Mouse (Mus musculus) limb, embryonic 12.5 days (tissue): ENCODE data around the gene Cyp2u1. TPM values are rescaled to one million over a fixed set of nuclear protein-coding genes. Genes with fewer than 3 reads are reported as not detected.
"Not testable (repeated sequence)": the region's sequence is repeated elsewhere in the genome, so short reads cannot be mapped to it uniquely, and the experiment has no call there.

Experiments used
- ATAC-seq: fragments of 200-750 bp; cut with Nextera tagmentation; 2 replicates; pipeline ENCODE4 v1.8.0; 2017; ENCODE audit warnings: low read depth, moderate TSS enrichment; ENCODE audit not compliant: insufficient number of reproducible peaks, insufficient read depth, low FRiP score, low TSS enrichment
- H3K27ac ChIP-seq: fragments of 300-500 bp; sonication (generic); 2 replicates; pipeline ENCODE4 v1.5.1; 2016; ENCODE audit warnings: mild to moderate bottlenecking, moderate library complexity
- H3K27me3 ChIP-seq: fragments of 300-500 bp; sonication (generic); 2 replicates; pipeline ENCODE4 v1.6.1; 2016; ENCODE audit warnings: mild to moderate bottlenecking, moderate library complexity
- H3K36me3 ChIP-seq: fragments of 300-500 bp; sonication (generic); 2 replicates; pipeline ENCODE4 v1.6.1; 2016; ENCODE audit warnings: mild to moderate bottlenecking, moderate library complexity
- H3K4me1 ChIP-seq: fragments of 300-500 bp; sonication (generic); replicated peaks from 2 replicates; pipeline ENCODE4 v1.6.1; 2016
- H3K4me2 ChIP-seq: fragments of 300-500 bp; sonication (generic); 2 replicates; pipeline ENCODE4 v1.6.1; 2016; ENCODE audit warnings: mild to moderate bottlenecking, moderate library complexity
- H3K4me3 ChIP-seq: fragments of 300-500 bp; sonication (generic); replicated peaks from 2 replicates; pipeline ENCODE4 v1.5.1; 2016; ENCODE audit warnings: mild to moderate bottlenecking
- H3K9ac ChIP-seq: fragments of 300-500 bp; sonication (generic); replicated peaks from 2 replicates; pipeline ENCODE4 v1.6.1; 2016; ENCODE audit warnings: mild to moderate bottlenecking, moderate library complexity
- H3K9me3 ChIP-seq: fragments of 300-500 bp; sonication (generic); 2 replicates; pipeline ENCODE4 v1.6.1; 2016; ENCODE audit warnings: mild to moderate bottlenecking, moderate library complexity
- WGBS: fragments of 180-500 bp; shearing (Covaris S2); methylation state at CpG from one replicate; pipeline ENCODE4 v1.1.7; 2016; 5-methylcytosine and 5-hydroxymethylcytosine counted together
- polyA plus RNA-seq: library from polyadenylated mRNA; unstranded; fragments of >200 nt; fragmentation: Nextera tagmentation; extraction: Ambion mirVana; gene quantifications from 2 replicates; pipeline ENCODE4 v1.2.1, GENCODE M21; 2016

Cyp2u1 gene
- 2.0 and 2.4 TPM in 2 replicates for polyA plus RNA-seq

- Histone ChIP-seq H3K36me3 (no peaks in the 10 kb centered on the region), H3K9ac (peak within 1 kb of the TSS; percentile 67), H3K4me2 (peak within 1 kb of the TSS; percentile 97), H3K4me3 (peak within 1 kb of the TSS; percentile 74), H3K4me1 (peaks cover 17% of the 10 kb centered on the region; the same call in 1 of the 2 replicates), H3K9me3 (no peaks in the 10 kb centered on the region), H3K27me3 (peaks cover 7% of the 10 kb centered on the region), H3K27ac (no peak within 1 kb of the TSS)
- WGBS = under 1% methylated on average over 71 of the region's 71 CpGs
- ATAC-seq = peak; percentile 94
Observed at GRCm38 (mm10) chr3:131302452-131303319, at the start of gene Cyp2u1. TSS of gene Cyp2u1 (minus strand) at chr3:131303227.

GRCm38 (mm10) chr3:131350539-131350938, 47.5 kb upstream of the Cyp2u1 start:
- no peak for ATAC-seq

GRCm38 (mm10) chr3:131349013-131349412, 46.0 kb upstream of the Cyp2u1 start:
- H3K9me3 ChIP-seq = peaks cover 2% of the 10 kb centered on the region; the same call in 1 of the 2 replicates
- peaks cover 5% of the 10 kb centered on the region; the same call in 1 of the 2 replicates for H3K4me1 ChIP-seq
- H3K4me3 ChIP-seq = no peak overlapping the region
- 74% methylated on average over 6 of the region's 6 CpGs for WGBS
- no peak overlapping the region for H3K4me2 ChIP-seq
- no peaks in the 10 kb centered on the region for H3K27me3 ChIP-seq
- no peaks in the 10 kb centered on the region for H3K36me3 ChIP-seq
- H3K9ac ChIP-seq = no peak overlapping the region
- H3K27ac ChIP-seq = no peak overlapping the region
- ATAC-seq = no peak

More at GRCm38 (mm10) chr3:131350539-131350938, 47.5 kb upstream of the Cyp2u1 start:
- no peaks in the 10 kb centered on the region for H3K36me3 ChIP-seq
- no peak overlapping the region for H3K27ac ChIP-seq
- H3K27me3 ChIP-seq = no peaks in the 10 kb centered on the region
- WGBS = 89% methylated on average over 7 of the region's 7 CpGs
- H3K9ac ChIP-seq = no peak overlapping the region
- no peak overlapping the region for H3K4me3 ChIP-seq
- H3K9me3 ChIP-seq = peaks cover 2% of the 10 kb centered on the region; the same call in 1 of the 2 replicates
- no peaks in the 10 kb centered on the region for H3K4me1 ChIP-seq
- H3K4me2 ChIP-seq = no peak overlapping the region

GRCm38 (mm10) chr3:131348579-131348950, 45.5 kb upstream of the Cyp2u1 start:
- H3K27me3 ChIP-seq = no peaks in the 10 kb centered on the region
- H3K9me3 ChIP-seq = peaks cover 2% of the 10 kb centered on the region; the same call in 1 of the 2 replicates
- 54% methylated on average over 3 of the region's 3 CpGs for WGBS
- no peak for ATAC-seq
- H3K4me3 ChIP-seq = no peak overlapping the region
- peaks cover 9% of the 10 kb centered on the region; the same call in 1 of the 2 replicates for H3K4me1 ChIP-seq
- H3K36me3 ChIP-seq = no peaks in the 10 kb centered on the region
- H3K27ac ChIP-seq = no peak overlapping the region
- no peak overlapping the region for H3K4me2 ChIP-seq
- H3K9ac ChIP-seq = no peak overlapping the region

GRCm38 (mm10) chr3:131347831-131348578, 45.0 kb upstream of the Cyp2u1 start:
- Histone ChIP-seq H3K27ac (no peak overlapping the region), H3K9me3 (peaks cover 2% of the 10 kb centered on the region; the same call in 1 of the 2 replicates), H3K9ac (no peak overlapping the region), H3K27me3 (no peaks in the 10 kb centered on the region), H3K4me2 (no peak overlapping the region), H3K4me3 (no peak overlapping the region), H3K4me1 (peaks cover 13% of the 10 kb centered on the region), H3K36me3 (no peaks in the 10 kb centered on the region)
- ATAC-seq = no peak
- WGBS = 46% methylated on average over 6 of the region's 6 CpGs

GRCm38 (mm10) chr3:131345903-131346302, 42.9 kb upstream of the Cyp2u1 start:
- 89% methylated on average over 6 of the region's 6 CpGs for WGBS
- Histone ChIP-seq H3K9me3 (peaks cover 2% of the 10 kb centered on the region; the same call in 1 of the 2 replicates), H3K4me1 (peaks cover 15% of the 10 kb centered on the region), H3K4me3 (no peak overlapping the region), H3K9ac (no peak overlapping the region), H3K4me2 (no peak overlapping the region), H3K27ac (no peak overlapping the region), H3K36me3 (no peaks in the 10 kb centered on the region), H3K27me3 (no peaks in the 10 kb centered on the region)
- no peak for ATAC-seq

- Histone ChIP-seq H3K9ac (no peak overlapping the region), H3K27me3 (no peaks in the 10 kb centered on the region), H3K4me3 (no peak overlapping the region), H3K36me3 (no peaks in the 10 kb centered on the region), H3K4me1 (peaks cover 15% of the 10 kb centered on the region), H3K9me3 (peaks cover 2% of the 10 kb centered on the region; the same call in 1 of the 2 replicates), H3K4me2 (no peak overlapping the region), H3K27ac (peak overlapping the region; percentile 18; the same call in 1 of the 2 replicates)
- ATAC-seq = no peak; the same call in 1 of the 2 replicates
- 16% methylated on average over 6 of the region's 6 CpGs for WGBS
Observed at GRCm38 (mm10) chr3:131343311-131343710, 40.3 kb upstream of the Cyp2u1 start.

- H3K27ac ChIP-seq = no peak overlapping the region
Observed at GRCm38 (mm10) chr3:131340885-131341284, 37.9 kb upstream of the Cyp2u1 start.

GRCm38 (mm10) chr3:131339280-131339679, 36.3 kb upstream of the Cyp2u1 start:
- ATAC-seq = no peak
- 88% methylated on average over 4 of the region's 4 CpGs for WGBS

More at GRCm38 (mm10) chr3:131340885-131341284, 37.9 kb upstream of the Cyp2u1 start:
- Histone ChIP-seq H3K4me2 (no peak overlapping the region), H3K4me1 (peaks cover 15% of the 10 kb centered on the region), H3K9ac (no peak overlapping the region), H3K9me3 (no peaks in the 10 kb centered on the region), H3K27me3 (no peaks in the 10 kb centered on the region), H3K36me3 (no peaks in the 10 kb centered on the region), H3K4me3 (no peak overlapping the region)
- WGBS = 65% methylated on average over 3 of the region's 3 CpGs
- no peak for ATAC-seq

GRCm38 (mm10) chr3:131337749-131338148, 34.7 kb upstream of the Cyp2u1 start:
- not testable (repeated sequence) for H3K4me3 ChIP-seq, H3K27ac ChIP-seq, H3K27me3 ChIP-seq, H3K9ac ChIP-seq, H3K4me2 ChIP-seq, H3K36me3 ChIP-seq, ATAC-seq, H3K9me3 ChIP-seq
- WGBS = 84% methylated on average over 7 of the region's 7 CpGs
- peaks cover 29% of the 10 kb centered on the region for H3K4me1 ChIP-seq

More at GRCm38 (mm10) chr3:131339280-131339679, 36.3 kb upstream of the Cyp2u1 start:
- Histone ChIP-seq H3K36me3 (no peaks in the 10 kb centered on the region), H3K4me3 (no peak overlapping the region), H3K4me2 (no peak overlapping the region), H3K27me3 (no peaks in the 10 kb centered on the region), H3K27ac (no peak overlapping the region), H3K9ac (no peak overlapping the region), H3K4me1 (peaks cover 25% of the 10 kb centered on the region), H3K9me3 (no peaks in the 10 kb centered on the region)

GRCm38 (mm10) chr3:131336629-131337028, 33.6 kb upstream of the Cyp2u1 start:
- H3K9ac ChIP-seq = no peak overlapping the region
- peaks cover 30% of the 10 kb centered on the region for H3K4me1 ChIP-seq
- H3K36me3 ChIP-seq = no peaks in the 10 kb centered on the region
- no peak overlapping the region for H3K4me2 ChIP-seq
- H3K27ac ChIP-seq = no peak overlapping the region
- H3K27me3 ChIP-seq = no peaks in the 10 kb centered on the region
- no peak overlapping the region for H3K4me3 ChIP-seq
- WGBS = 56% methylated on average over 8 of the region's 8 CpGs
- ATAC-seq = no peak
- H3K9me3 ChIP-seq = no peaks in the 10 kb centered on the region
